Mouse (Mus musculus): ENCODE measurements around the gene Zfp213. TPM values are rescaled to one million over a fixed set of nuclear protein-coding genes. Genes with fewer than 3 reads are reported as not detected.

Zfp213 gene
- polyA plus RNA-seq (2012; ENCODE audit: insufficient read depth, low replicate concordance) = 4.9 and 8.0 TPM in 2 replicates

GRCm38 (mm10) chr17:23563595-23564367, at the start of gene Zfp213:
Zfp213 (minus strand) TSS chr17:23564238.
- Histone ChIP-seq H3K27me3 (replicated peaks) (no peaks in the 10 kb centered on the region), H3K4me1 (peaks cover 26% of the 10 kb centered on the region), H3K36me3 (replicated peaks; ENCODE audit: low read length) (peaks cover 27% of the 10 kb centered on the region), H3K4me3 (replicated peaks) (peak within 1 kb of the TSS; percentile 98), H3K9me3 (no peaks in the 10 kb centered on the region)
- TF ChIP-seq GATA1 (IDR thresholded peaks at IDR 0.05; ENCODE audit: borderline replicate concordance, low read length) (no peak), FLI1 (IDR thresholded peaks at IDR 0.05; ENCODE audit: low read length) (peak; percentile 25; the same call in 1 of the 2 replicates)

GRCm38 (mm10) chr17:23610361-23610800, 46.3 kb upstream of the Zfp213 start:
- Histone ChIP-seq H3K9me3 (no peaks in the 10 kb centered on the region), H3K27me3 (replicated peaks) (peaks cover 39% of the 10 kb centered on the region), H3K4me1 (peaks cover 7% of the 10 kb centered on the region), H3K4me3 (replicated peaks) (no peak overlapping the region), H3K36me3 (replicated peaks; ENCODE audit: low read length) (no peaks in the 10 kb centered on the region)
- no peak for TF ChIP-seq FLI1 (IDR thresholded peaks at IDR 0.05; ENCODE audit: low read length)
- TF ChIP-seq GATA1 (IDR thresholded peaks at IDR 0.05; ENCODE audit: borderline replicate concordance, low read length) = no peak

DNA sequence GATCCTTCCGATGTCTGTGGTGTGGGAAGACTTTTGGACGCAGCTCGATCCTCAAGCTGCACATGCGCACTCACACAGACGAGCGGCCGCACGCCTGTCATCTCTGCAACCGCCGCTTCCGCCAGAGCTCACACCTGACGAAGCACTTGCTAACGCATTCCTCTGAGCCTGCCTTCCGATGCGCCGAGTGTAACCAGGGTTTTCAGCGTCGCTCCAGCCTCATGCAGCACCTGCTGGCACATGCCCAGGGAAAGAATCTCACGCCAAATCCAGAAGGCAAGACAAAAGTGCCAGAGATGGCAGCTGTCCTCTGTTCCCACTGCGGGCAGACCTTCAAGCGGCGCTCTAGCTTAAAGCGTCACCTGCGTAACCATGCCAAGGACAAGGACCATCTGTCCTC, 45.6 kb upstream of the Zfp213 start:
- peaks cover 42% of the 10 kb centered on the region for H3K27me3 ChIP-seq (replicated peaks)

GRCm38 (mm10) chr17:23605220-23605619, 41.2 kb upstream of the Zfp213 start:
- TF ChIP-seq FLI1 (IDR thresholded peaks at IDR 0.05; ENCODE audit: low read length) (no peak), GATA1 (IDR thresholded peaks at IDR 0.05; ENCODE audit: borderline replicate concordance, low read length) (no peak)
- no peak overlapping the region for H3K4me3 ChIP-seq (replicated peaks)
- H3K4me1 ChIP-seq = peaks cover 10% of the 10 kb centered on the region
- H3K9me3 ChIP-seq = no peaks in the 10 kb centered on the region
- H3K27me3 ChIP-seq (replicated peaks) = peaks cover 26% of the 10 kb centered on the region
- H3K36me3 ChIP-seq (replicated peaks; ENCODE audit: low read length) = no peaks in the 10 kb centered on the region

More for the DNA sequence above, 45.6 kb upstream of the Zfp213 start:
- no peak for TF ChIP-seq GATA1 (IDR thresholded peaks at IDR 0.05; ENCODE audit: borderline replicate concordance, low read length)
- no peak for TF ChIP-seq FLI1 (IDR thresholded peaks at IDR 0.05; ENCODE audit: low read length)
- no peak overlapping the region for H3K4me3 ChIP-seq (replicated peaks)
- H3K9me3 ChIP-seq = no peaks in the 10 kb centered on the region
- H3K36me3 ChIP-seq (replicated peaks; ENCODE audit: low read length) = no peaks in the 10 kb centered on the region
- peaks cover 7% of the 10 kb centered on the region for H3K4me1 ChIP-seq

DNA sequence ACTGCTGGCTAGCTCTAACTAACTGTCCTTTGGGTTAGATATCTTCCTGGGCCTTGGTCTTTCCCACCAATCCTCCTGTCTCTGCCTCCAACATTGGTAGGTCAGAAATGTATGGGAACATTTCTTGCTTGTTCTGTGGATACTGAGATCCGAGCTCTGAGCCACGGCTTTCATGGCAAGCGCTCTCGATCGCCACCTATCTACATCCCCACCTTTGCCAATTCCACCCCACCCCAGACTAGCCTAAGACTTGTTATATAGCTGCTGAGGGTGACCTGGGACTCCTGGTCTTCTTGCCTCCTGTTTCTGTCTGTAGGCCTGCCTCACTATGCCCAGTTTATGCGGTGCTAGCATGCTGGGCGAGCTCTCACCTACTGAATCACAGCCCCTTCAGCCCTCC, 40.4 kb upstream of the Zfp213 start:
- H3K4me3 ChIP-seq (replicated peaks) = no peak overlapping the region
- H3K27me3 ChIP-seq (replicated peaks) = peaks cover 18% of the 10 kb centered on the region
- no peaks in the 10 kb centered on the region for H3K9me3 ChIP-seq
- no peak for TF ChIP-seq GATA1 (IDR thresholded peaks at IDR 0.05; ENCODE audit: borderline replicate concordance, low read length)
- no peak for TF ChIP-seq FLI1 (IDR thresholded peaks at IDR 0.05; ENCODE audit: low read length)
- no peaks in the 10 kb centered on the region for H3K36me3 ChIP-seq (replicated peaks; ENCODE audit: low read length)
- peaks cover 17% of the 10 kb centered on the region for H3K4me1 ChIP-seq

GRCm38 (mm10) chr17:23603542-23603941, 39.5 kb upstream of the Zfp213 start:
- H3K27me3 ChIP-seq (replicated peaks) = peaks cover 14% of the 10 kb centered on the region
- no peak overlapping the region for H3K4me3 ChIP-seq (replicated peaks)
- H3K36me3 ChIP-seq (replicated peaks; ENCODE audit: low read length) = no peaks in the 10 kb centered on the region
- TF ChIP-seq GATA1 (IDR thresholded peaks at IDR 0.05; ENCODE audit: borderline replicate concordance, low read length) = no peak
- TF ChIP-seq FLI1 (IDR thresholded peaks at IDR 0.05; ENCODE audit: low read length) = no peak
- H3K9me3 ChIP-seq = no peaks in the 10 kb centered on the region
- H3K4me1 ChIP-seq = peaks cover 26% of the 10 kb centered on the region

GRCm38 (mm10) chr17:23603077-23603476, 39.0 kb upstream of the Zfp213 start:
- H3K4me1 ChIP-seq = peaks cover 30% of the 10 kb centered on the region
- TF ChIP-seq FLI1 (IDR thresholded peaks at IDR 0.05; ENCODE audit: low read length) (no peak), GATA1 (IDR thresholded peaks at IDR 0.05; ENCODE audit: borderline replicate concordance, low read length) (no peak)
- H3K4me3 ChIP-seq (replicated peaks) = no peak overlapping the region
- H3K27me3 ChIP-seq (replicated peaks) = peaks cover 18% of the 10 kb centered on the region
- no peaks in the 10 kb centered on the region for H3K36me3 ChIP-seq (replicated peaks; ENCODE audit: low read length)
- H3K9me3 ChIP-seq = no peaks in the 10 kb centered on the region

DNA sequence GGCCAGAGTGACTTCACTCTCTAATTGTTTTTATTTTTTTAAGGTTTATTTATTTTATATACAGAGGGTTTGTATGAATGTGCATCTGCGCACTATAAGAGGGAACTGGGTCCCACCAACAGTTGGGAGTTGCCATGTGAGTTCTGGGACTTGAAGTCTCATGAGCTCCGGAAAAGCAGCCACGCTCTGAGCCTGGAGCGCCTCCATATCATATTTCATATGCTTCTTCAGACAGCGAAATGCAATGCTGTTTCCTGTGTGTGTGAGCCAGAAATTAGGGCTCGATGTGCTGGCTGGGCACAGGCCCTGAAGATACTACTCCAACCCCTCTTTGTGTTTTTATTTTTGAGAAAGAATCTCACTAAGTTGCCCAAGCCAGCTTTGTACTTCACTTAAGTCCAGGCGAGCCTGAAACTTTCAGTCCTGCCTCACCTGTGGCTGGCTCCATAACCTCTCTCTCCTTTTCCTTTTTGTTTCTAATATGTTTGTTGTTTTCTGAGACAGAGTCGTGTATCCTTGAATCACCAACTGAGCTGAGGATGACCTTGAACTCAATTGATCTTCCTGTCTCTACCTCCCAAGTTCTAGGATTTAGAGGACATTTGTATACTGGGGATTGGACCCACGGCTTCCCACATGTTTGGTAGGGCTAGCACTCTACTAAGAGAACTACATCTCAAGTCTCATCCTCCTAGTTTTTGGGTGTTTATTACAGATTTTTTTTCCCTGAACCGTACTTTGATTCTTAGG, 38.0 kb upstream of the Zfp213 start:
- H3K27me3 ChIP-seq (replicated peaks) = peaks cover 19% of the 10 kb centered on the region
- no peaks in the 10 kb centered on the region for H3K36me3 ChIP-seq (replicated peaks; ENCODE audit: low read length)
- TF ChIP-seq FLI1 (IDR thresholded peaks at IDR 0.05; ENCODE audit: low read length) (no peak), GATA1 (IDR thresholded peaks at IDR 0.05; ENCODE audit: borderline replicate concordance, low read length) (no peak)

DNA sequence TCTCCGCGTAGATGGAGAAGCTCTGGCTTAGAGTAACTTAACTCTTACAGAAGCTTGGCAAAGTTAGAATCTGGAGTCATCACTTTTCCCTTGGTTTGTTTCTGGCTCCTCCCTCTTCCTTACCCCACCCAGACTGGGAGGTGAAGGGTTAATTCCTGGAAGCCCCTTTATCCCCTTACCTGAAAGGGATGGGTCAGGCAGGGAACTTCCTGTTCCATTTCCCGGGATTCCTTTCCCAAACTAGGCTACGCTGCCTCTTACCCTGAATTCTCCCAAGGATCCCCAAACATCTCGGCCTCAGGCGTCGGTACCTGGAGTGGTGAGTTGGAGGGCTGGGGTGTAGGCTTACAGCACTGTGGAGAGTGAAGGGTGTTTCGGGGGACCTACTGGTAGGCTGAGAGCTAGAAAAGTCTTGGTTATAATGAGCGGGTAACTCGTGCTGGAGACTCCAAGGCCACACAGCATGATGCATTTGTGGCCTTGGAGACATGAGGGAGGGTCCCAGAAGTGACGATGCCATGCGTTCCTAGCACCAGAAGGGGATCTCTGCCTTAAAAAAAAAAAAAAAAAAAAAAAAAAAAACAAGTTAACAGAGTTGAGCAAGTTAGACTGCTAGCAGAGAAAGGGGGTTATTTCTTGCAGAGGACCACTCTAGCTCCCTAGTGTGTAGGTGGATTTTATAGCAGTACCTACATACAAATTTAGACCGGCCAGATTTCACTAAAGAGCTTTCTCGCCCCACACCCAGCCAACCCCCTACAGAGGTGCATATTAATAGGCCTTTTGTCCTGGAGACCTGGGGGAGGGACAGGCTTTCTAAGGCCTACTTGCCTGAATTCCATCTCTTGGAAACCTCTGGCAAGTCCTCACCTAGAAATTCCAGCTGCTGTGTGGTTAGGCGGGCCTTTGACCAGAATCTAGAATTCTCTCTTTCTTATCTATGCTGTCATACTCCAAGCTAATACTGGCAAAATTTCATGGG, 36.9 kb upstream of the Zfp213 start, which contains the start of gene Zscan10:
Gene Zscan10 (plus strand): TSS at position 216 of the 982 bp plus-strand sequence.
- H3K27me3 ChIP-seq (replicated peaks) = peaks cover 17% of the 10 kb centered on the region
- TF ChIP-seq FLI1 (IDR thresholded peaks at IDR 0.05; ENCODE audit: low read length) = no peak
- TF ChIP-seq GATA1 (IDR thresholded peaks at IDR 0.05; ENCODE audit: borderline replicate concordance, low read length) = no peak
- H3K36me3 ChIP-seq (replicated peaks; ENCODE audit: low read length) = no peaks in the 10 kb centered on the region
- peaks cover 42% of the 10 kb centered on the region for H3K4me1 ChIP-seq
- peak within 1 kb of the TSS; percentile 90 for H3K4me3 ChIP-seq (replicated peaks)
- H3K9me3 ChIP-seq = no peaks in the 10 kb centered on the region

More for the DNA sequence above, 38.0 kb upstream of the Zfp213 start:
- Histone ChIP-seq H3K4me3 (replicated peaks) (no peak overlapping the region), H3K9me3 (no peaks in the 10 kb centered on the region), H3K4me1 (peaks cover 37% of the 10 kb centered on the region)

All from megakaryocyte, embryonic 14.5 days (primary cell).